Mouse (Mus musculus) lung, embryonic 14.5 days (tissue): ENCODE measurements around the gene Gm4894. TPM values are rescaled to one million over a fixed set of nuclear protein-coding genes. Genes with fewer than 3 reads are reported as not detected.
A peak's percentile ranks its signal among the peaks of the same experiment; 100 is the strongest.

Experiments
- ATAC-seq: fragments of 200-750 bp; cut with Nextera tagmentation; 2 replicates; pipeline ENCODE4 v1.8.0; 2017; ENCODE audit warnings: mild to moderate bottlenecking, moderate TSS enrichment, moderate library complexity; ENCODE audit not compliant: insufficient read depth
- DNase-seq: peaks from one replicate; pipeline ENCODE4 v3.0.0-alpha.2; 2015
- H3K27ac ChIP-seq: fragments of 300-500 bp; sonication (generic); 2 replicates; pipeline ENCODE4 v1.5.1; 2014; ENCODE audit warnings: low read depth, mild to moderate bottlenecking, moderate library complexity
- H3K27me3 ChIP-seq: fragments of 300-500 bp; sonication (generic); 2 replicates; pipeline ENCODE4 v1.6.1; 2014; ENCODE audit warnings: low read length, control low read depth; ENCODE audit not compliant: insufficient read depth
- H3K36me3 ChIP-seq: fragments of 300-500 bp; sonication (generic); 2 replicates; pipeline ENCODE4 v1.6.1; 2014; ENCODE audit warnings: control low read depth; ENCODE audit not compliant: insufficient read depth
- H3K4me1 ChIP-seq: fragments of 300-500 bp; sonication (generic); 2 replicates; pipeline ENCODE4 v1.6.1; 2014; ENCODE audit warnings: antibody characterized with exemption, control low read depth; ENCODE audit not compliant: insufficient read depth
- H3K4me2 ChIP-seq: fragments of 300-500 bp; sonication (generic); 2 replicates; pipeline ENCODE4 v1.6.1; 2014; ENCODE audit warnings: mild to moderate bottlenecking
- H3K4me3 ChIP-seq: fragments of 300-500 bp; sonication (generic); 2 replicates; pipeline ENCODE4 v1.5.1; 2014; ENCODE audit warnings: low read depth, low read length
- H3K9ac ChIP-seq: fragments of 300-500 bp; sonication (generic); 2 replicates; pipeline ENCODE4 v1.6.1; 2014
- H3K9me3 ChIP-seq: fragments of 300-500 bp; sonication (generic); 2 replicates; pipeline ENCODE4 v1.6.1; 2016; ENCODE audit warnings: low read depth, low read length, control low read depth
- CTCF ChIP-seq: IDR thresholded peaks from 2 replicates; pipeline ENCODE4 v1.5.1; 2016; ENCODE audit warnings: antibody characterized with exemption, low read depth
- WGBS: fragments of 180-500 bp; shearing (Covaris S2); extraction: QIAGEN DNeasy Blood & Tissue Kit; methylation state at CpG from one replicate; pipeline ENCODE4 v1.1.7; 2014; 5-methylcytosine and 5-hydroxymethylcytosine counted together
- polyA plus RNA-seq: library from polyadenylated mRNA; unstranded; fragments of >200 nt; fragmentation: Nextera tagmentation; extraction: Ambion mirVana; gene quantifications from 2 replicates; pipeline ENCODE4 v1.2.1, GENCODE M21; 2014

Gene Gm4894
- polyA plus RNA-seq, 1 experiment from 2014 or later = not detected

- Histone ChIP-seq H3K27ac (no peak overlapping the region), H3K9me3 (no peaks in the 10 kb centered on the region), H3K27me3 (no peaks in the 10 kb centered on the region), H3K4me1 (no peaks in the 10 kb centered on the region), H3K36me3 (no peaks in the 10 kb centered on the region), H3K4me2 (no peak overlapping the region), H3K9ac (no peak overlapping the region), H3K4me3 (no peak overlapping the region)
- 44% methylated on average over 3 of the region's 3 CpGs for WGBS
- ATAC-seq (no peak), DNase-seq (peak; percentile 11)
- no peak for TF ChIP-seq CTCF
These were observed 57.2 kb downstream of the Gm4894 start for GRCm38 (mm10) chr9:49307576-49307975.

- H3K4me3 ChIP-seq = no peak overlapping the region
- DNase-seq = peak; percentile 75
- WGBS = 23% methylated on average over 4 of the region's 4 CpGs
These were observed 60.5 kb downstream of the Gm4894 start for GRCm38 (mm10) chr9:49310821-49311220.

GRCm38 (mm10) chr9:49318638-49319037 is 68.3 kb downstream of the Gm4894 start:
- H3K4me3 ChIP-seq = no peak overlapping the region
- TF ChIP-seq CTCF = no peak
- no peak for DNase-seq
- no peaks in the 10 kb centered on the region for H3K36me3 ChIP-seq
- H3K4me1 ChIP-seq = no peaks in the 10 kb centered on the region
- no peak overlapping the region for H3K4me2 ChIP-seq
- no peak overlapping the region for H3K9ac ChIP-seq
- no peaks in the 10 kb centered on the region for H3K27me3 ChIP-seq
- no peaks in the 10 kb centered on the region for H3K9me3 ChIP-seq
- ATAC-seq = no peak
- H3K27ac ChIP-seq = no peak overlapping the region

More at GRCm38 (mm10) chr9:49310821-49311220, 60.5 kb downstream of the Gm4894 start:
- no peak for TF ChIP-seq CTCF
- Histone ChIP-seq H3K27me3 (no peaks in the 10 kb centered on the region), H3K4me1 (no peaks in the 10 kb centered on the region), H3K9me3 (no peaks in the 10 kb centered on the region), H3K36me3 (no peaks in the 10 kb centered on the region), H3K4me2 (no peak overlapping the region), H3K9ac (no peak overlapping the region), H3K27ac (no peak overlapping the region)
- ATAC-seq = no peak

Other genes with a start within 250 kb of the Gm4894 start
- 50.7 and 53.4 TPM in 2 replicates for gene Zw10, start 194.9 kb upstream of the Gm4894 start, polyA plus RNA-seq
- 0.34 and 0.47 TPM in 2 replicates for gene Tmprss5, start 169.3 kb upstream of the Gm4894 start, polyA plus RNA-seq
- not detected in 2 replicates for gene Drd2, start 90.1 kb downstream of the Gm4894 start, polyA plus RNA-seq
- not detected in 2 replicates for gene Ankk1, start 176.5 kb downstream of the Gm4894 start, polyA plus RNA-seq
- gene Ttc12, start 235.7 kb downstream of the Gm4894 start, polyA plus RNA-seq = 2.1 and 3.0 TPM in 2 replicates